7 mouse cellular contexts compared by ENCODE assay signal in genomic region chr10:80146568-80147011, GRCm38 (mm10). TPM values are rescaled to one million over a fixed set of nuclear protein-coding genes. Genes with fewer than 3 reads are reported as not detected.
DNase-seq lines count a peak whose midpoint lies in the region; ATAC-seq lines count a peak whose summit lies in the region.

No protein-coding gene starts in this region.

- peak overlapping the region; percentile 42; the same call in 1 of the 2 replicates for H3K9ac ChIP-seq in lung, embryonic 16.5 days (ENCODE audit: low read length)
- 0 out of 2 replicates have a peak overlapping the region, but pooled peaks have one; percentile 25 for H3K9ac ChIP-seq in intestine, embryonic 14.5 days (ENCODE audit: low read length)
- no peak overlapping the region for H3K9ac ChIP-seq in midbrain, embryonic 15.5 days

- WGBS in lung, embryonic 16.5 days: 62% methylated on average over 4 of the region's 4 CpGs
- 79% methylated on average over 4 of the region's 4 CpGs for WGBS in intestine, embryonic 14.5 days
- 86% methylated on average over 4 of the region's 4 CpGs for WGBS in midbrain, embryonic 15.5 days

- no peaks in the 10 kb centered on the region for H3K27me3 ChIP-seq in lung, embryonic 16.5 days (ENCODE audit: control insufficient read depth, insufficient read depth, low read depth, low read length)
- H3K27me3 ChIP-seq in intestine, embryonic 14.5 days (replicated peaks; ENCODE audit: control insufficient read depth, insufficient read depth, low read length): no peaks in the 10 kb centered on the region
- H3K27me3 ChIP-seq in midbrain, embryonic 15.5 days (replicated peaks): no peaks in the 10 kb centered on the region

- H3K4me2 ChIP-seq in lung, embryonic 16.5 days (ENCODE audit: low read depth, low read length): no peak overlapping the region
- H3K4me2 ChIP-seq in intestine, embryonic 14.5 days (ENCODE audit: low read length): no peak overlapping the region; the same call in 1 of the 2 replicates
- H3K4me2 ChIP-seq in midbrain, embryonic 15.5 days: no peak overlapping the region

- peaks cover 19% of the 10 kb centered on the region for H3K36me3 ChIP-seq in lung, embryonic 16.5 days (ENCODE audit: control insufficient read depth, insufficient read depth, low read length)
- peaks cover 40% of the 10 kb centered on the region for H3K36me3 ChIP-seq in intestine, embryonic 14.5 days (ENCODE audit: control insufficient read depth, insufficient read depth, low read length)
- peaks cover 3% of the 10 kb centered on the region; the same call in 1 of the 2 replicates for H3K36me3 ChIP-seq in midbrain, embryonic 15.5 days (replicated peaks)

- peaks cover 30% of the 10 kb centered on the region for H3K4me1 ChIP-seq in lung, embryonic 16.5 days (replicated peaks; ENCODE audit: control insufficient read depth, insufficient read depth, low read length)
- peaks cover 28% of the 10 kb centered on the region for H3K4me1 ChIP-seq in intestine, embryonic 14.5 days (replicated peaks; ENCODE audit: control insufficient read depth, insufficient read depth, low read length)
- peaks cover 44% of the 10 kb centered on the region for H3K4me1 ChIP-seq in midbrain, embryonic 15.5 days

- intact Hi-C loops in left cerebral cortex, postnatal 36 days (cut with DNase I): no loop called here

- no peak for ATAC-seq in lung, embryonic 16.5 days (ENCODE audit: low read depth)
- no peak for ATAC-seq in intestine, embryonic 14.5 days (replicated peaks; ENCODE audit: low FRiP score, low TSS enrichment, low read depth)
- no peak for ATAC-seq in midbrain, embryonic 15.5 days (replicated peaks)

- H3K4me3 ChIP-seq in lung, embryonic 16.5 days (ENCODE audit: low read length): no peak overlapping the region
- no peak overlapping the region for H3K4me3 ChIP-seq in intestine, embryonic 14.5 days (ENCODE audit: low read depth, low read length)
- H3K4me3 ChIP-seq in midbrain, embryonic 15.5 days: 0 out of 2 replicates have a peak overlapping the region, but pooled peaks have one; percentile 2

- no peak for DNase-seq in lung, postnatal 36 days
- peak; percentile 76 to 89 for DNase-seq in heart, adult 18-20 months
- DNase-seq in intestine, embryonic 14.5 days (ENCODE audit: low spot score): no peak
- DNase-seq in frontal cortex, postnatal 36 days (ENCODE audit: low spot score in 2 of 2): no peak
- no peak for DNase-seq in left cerebral cortex, postnatal 36 days (ENCODE audit: low spot score in 2 of 2)

- peak overlapping the region; percentile 100 for H3K27ac ChIP-seq in lung, embryonic 16.5 days (ENCODE audit: low read length)
- peak overlapping the region; percentile 99 for H3K27ac ChIP-seq in intestine, embryonic 14.5 days (ENCODE audit: low read depth)
- peak overlapping the region; percentile 100; the same call in 1 of the 2 replicates for H3K27ac ChIP-seq in midbrain, embryonic 15.5 days

- no peaks in the 10 kb centered on the region for H3K9me3 ChIP-seq in lung, embryonic 16.5 days (ENCODE audit: control insufficient read depth, low read length)
- H3K9me3 ChIP-seq in intestine, embryonic 14.5 days (ENCODE audit: control insufficient read depth, low read length): no peaks in the 10 kb centered on the region
- no peaks in the 10 kb centered on the region for H3K9me3 ChIP-seq in midbrain, embryonic 15.5 days

RNA-seq across cellular contexts. Expression of gene Midn, which starts 1.5 kb away (rescaled TPM):
- 11.8 and 12.9 TPM in 2 replicates for polyA plus RNA-seq in lung, embryonic 16.5 days (2015; fragmentation: Nextera tagmentation; extraction: Ambion mirVana)
- 100 to 1,000 TPM; 117 to 125 TPM for total RNA-seq in heart, adult 18-20 months (2021)
- polyA plus RNA-seq in intestine, embryonic 14.5 days (2014; fragmentation: Nextera tagmentation; extraction: Ambion mirVana): 25.5 and 28.9 TPM in 2 replicates
- 29.5 and 29.9 TPM in 2 replicates for polyA plus RNA-seq in midbrain, embryonic 15.5 days (2015; fragmentation: Nextera tagmentation; extraction: Ambion mirVana)
- total RNA-seq in left cerebral cortex, postnatal 36 days (2021): 10 to 100 TPM; 76.2 to 78.8 TPM

RNA-seq across cellular contexts. Expression of gene Cbarp, which starts 6.0 kb away (rescaled TPM):
- 3.9 and 5.6 TPM in 2 replicates for polyA plus RNA-seq in lung, embryonic 16.5 days (2015; fragmentation: Nextera tagmentation; extraction: Ambion mirVana)
- 1 to 10 TPM; 2.7 to 3.1 TPM for total RNA-seq in heart, adult 18-20 months (2021)
- 7.1 and 8.5 TPM in 2 replicates for polyA plus RNA-seq in intestine, embryonic 14.5 days (2014; fragmentation: Nextera tagmentation; extraction: Ambion mirVana)
- 65.7 and 66.9 TPM in 2 replicates for polyA plus RNA-seq in midbrain, embryonic 15.5 days (2015; fragmentation: Nextera tagmentation; extraction: Ambion mirVana)
- total RNA-seq in left cerebral cortex, postnatal 36 days (2021): 100 to 1,000 TPM; 431 to 463 TPM

RNA-seq across cellular contexts. Expression of gene Atp5d, which starts 8.2 kb away (rescaled TPM):
- polyA plus RNA-seq in lung, embryonic 16.5 days (2015; fragmentation: Nextera tagmentation; extraction: Ambion mirVana): 534 and 552 TPM in 2 replicates
- total RNA-seq in heart, adult 18-20 months (2021): 1,000 to 10,000 TPM; 1,096 to 1,108 TPM
- polyA plus RNA-seq in intestine, embryonic 14.5 days (2014; fragmentation: Nextera tagmentation; extraction: Ambion mirVana): 590 and 627 TPM in 2 replicates
- polyA plus RNA-seq in midbrain, embryonic 15.5 days (2015; fragmentation: Nextera tagmentation; extraction: Ambion mirVana): 444 and 468 TPM in 2 replicates
- 100 to 1,000 TPM; 334 to 384 TPM for total RNA-seq in left cerebral cortex, postnatal 36 days (2021)

RNA-seq across cellular contexts. Expression of gene Cirbp, which starts 19.2 kb away (rescaled TPM):
- polyA plus RNA-seq in lung, embryonic 16.5 days (2015; fragmentation: Nextera tagmentation; extraction: Ambion mirVana): 73.4 and 83.4 TPM in 2 replicates
- 10 to 100 TPM; 46.3 to 54.9 TPM for total RNA-seq in heart, adult 18-20 months (2021)
- polyA plus RNA-seq in intestine, embryonic 14.5 days (2014; fragmentation: Nextera tagmentation; extraction: Ambion mirVana): 76.4 and 81.6 TPM in 2 replicates
- 364 and 392 TPM in 2 replicates for polyA plus RNA-seq in midbrain, embryonic 15.5 days (2015; fragmentation: Nextera tagmentation; extraction: Ambion mirVana)
- total RNA-seq in left cerebral cortex, postnatal 36 days (2021): 10 to 100 TPM; 94.7 to 96.7 TPM

RNA-seq across cellular contexts. Expression of gene 1600002K03Rik, which starts 26.2 kb away (rescaled TPM):
- polyA plus RNA-seq in lung, embryonic 16.5 days (2015; fragmentation: Nextera tagmentation; extraction: Ambion mirVana): 12.2 and 13.6 TPM in 2 replicates
- 1 to 10 TPM; 4.2 to 5.7 TPM for total RNA-seq in heart, adult 18-20 months (2021)
- 15.8 and 16.7 TPM in 2 replicates for polyA plus RNA-seq in intestine, embryonic 14.5 days (2014; fragmentation: Nextera tagmentation; extraction: Ambion mirVana)
- 13.3 and 14.7 TPM in 2 replicates for polyA plus RNA-seq in midbrain, embryonic 15.5 days (2015; fragmentation: Nextera tagmentation; extraction: Ambion mirVana)
- total RNA-seq in left cerebral cortex, postnatal 36 days (2021): 1 to 10 TPM; 7.5 to 7.6 TPM

Comparison
In these comparisons a context has a peak if more than half of its experiments do, and no peak if none do; other contexts are left out.
1. DNase-seq: peak in heart, adult 18-20 months (2 of 2); none in lung, postnatal 36 days (single experiment), intestine, embryonic 14.5 days (single experiment), frontal cortex, postnatal 36 days (0 of 2) and left cerebral cortex, postnatal 36 days (0 of 2).
2. Peak in every context shown above with its lines, with median percentiles within 50 percentile points of each other: H3K27ac ChIP-seq.